Mouse (Mus musculus): ENCODE measurements around the gene Wbp1l. TPM values are rescaled to one million over a fixed set of nuclear protein-coding genes. Genes with fewer than 3 reads are reported as not detected.

Wbp1l gene
- polyA plus RNA-seq, 1 experiment = 55.9 TPM

- no peak for TF ChIP-seq GATA1 (IDR thresholded peaks at IDR 0.05; ENCODE audit: low read length)
Measured at GRCm38 (mm10) chr19:46658851-46659250, 60.0 kb downstream of the Wbp1l start.

GRCm38 (mm10) chr19:46661511-46661910, 62.6 kb downstream of the Wbp1l start:
- TF ChIP-seq GATA1 (IDR thresholded peaks at IDR 0.05; ENCODE audit: low read length) = no peak

- TF ChIP-seq GATA1 (IDR thresholded peaks at IDR 0.05; ENCODE audit: low read length) = no peak
Measured at GRCm38 (mm10) chr19:46662214-46662613, 63.3 kb downstream of the Wbp1l start.

GRCm38 (mm10) chr19:46662784-46663183, 63.9 kb downstream of the Wbp1l start:
- no peak for TF ChIP-seq GATA1 (IDR thresholded peaks at IDR 0.05; ENCODE audit: low read length)

- TF ChIP-seq GATA1 (IDR thresholded peaks at IDR 0.05; ENCODE audit: low read length) = no peak
Measured at GRCm38 (mm10) chr19:46665474-46665873, 66.6 kb downstream of the Wbp1l start.

- TF ChIP-seq GATA1 (IDR thresholded peaks at IDR 0.05; ENCODE audit: low read length) = no peak
Measured at GRCm38 (mm10) chr19:46667300-46667699, 68.4 kb downstream of the Wbp1l start.

- TF ChIP-seq GATA1 (IDR thresholded peaks at IDR 0.05; ENCODE audit: low read length) = no peak
Measured at GRCm38 (mm10) chr19:46668263-46668662, 69.4 kb downstream of the Wbp1l start.

GRCm38 (mm10) chr19:46669802-46670201, 70.9 kb downstream of the Wbp1l start:
- no peak for TF ChIP-seq GATA1 (IDR thresholded peaks at IDR 0.05; ENCODE audit: low read length)

- no peak for TF ChIP-seq GATA1 (IDR thresholded peaks at IDR 0.05; ENCODE audit: low read length)
Measured at GRCm38 (mm10) chr19:46670691-46671090, 71.8 kb downstream of the Wbp1l start.

- no peak for TF ChIP-seq GATA1 (IDR thresholded peaks at IDR 0.05; ENCODE audit: low read length)
Measured at GRCm38 (mm10) chr19:46672766-46673418, 74.0 kb downstream of the Wbp1l start, which contains the start of gene Cyp17a1. Cyp17a1 (minus strand) TSS chr19:46673172.

- TF ChIP-seq GATA1 (IDR thresholded peaks at IDR 0.05; ENCODE audit: low read length) = no peak
Measured at GRCm38 (mm10) chr19:46675641-46676040, 76.8 kb downstream of the Wbp1l start.

GRCm38 (mm10) chr19:46679720-46680383, 81.0 kb downstream of the Wbp1l start:
- no peak for TF ChIP-seq GATA1 (IDR thresholded peaks at IDR 0.05; ENCODE audit: low read length)

- no peak for TF ChIP-seq GATA1 (IDR thresholded peaks at IDR 0.05; ENCODE audit: low read length)
Measured at GRCm38 (mm10) chr19:46689460-46690372, 90.8 kb downstream of the Wbp1l start, which contains the start of gene Borcs7. Borcs7 (plus strand) TSS chr19:46689906.

- no peak for TF ChIP-seq GATA1 (IDR thresholded peaks at IDR 0.05; ENCODE audit: low read length)
Measured at GRCm38 (mm10) chr19:46690387-46690786, 91.5 kb downstream of the Wbp1l start.

GRCm38 (mm10) chr19:46691078-46691477, 92.2 kb downstream of the Wbp1l start:
- no peak for TF ChIP-seq GATA1 (IDR thresholded peaks at IDR 0.05; ENCODE audit: low read length)

GRCm38 (mm10) chr19:46693146-46693545, 94.3 kb downstream of the Wbp1l start:
- no peak for TF ChIP-seq GATA1 (IDR thresholded peaks at IDR 0.05; ENCODE audit: low read length)
